Mouse (Mus musculus) thymus, adult 2 months (tissue): ENCODE data around the gene Slc5a3.

ENCODE experiments used
- CTCF ChIP-seq: fragments of 200-500 bp; IDR thresholded peaks from 2 replicates; pipeline ENCODE4 v1.5.1; 2012; ENCODE audit warnings: mild to moderate bottlenecking, control low read depth, low read length, moderate library complexity, borderline replicate concordance; ENCODE audit not compliant: control insufficient read depth, poor library complexity, insufficient read depth; ENCODE audit errors: extremely low read depth
- POLR2A ChIP-seq: fragments of 200-500 bp; IDR thresholded peaks from 2 replicates; pipeline ENCODE4 v1.6.1; 2012; ENCODE audit warnings: mild to moderate bottlenecking, low read length, control low read depth, moderate library complexity; ENCODE audit not compliant: control insufficient read depth, poor library complexity, insufficient read depth; ENCODE audit errors: extremely low read depth

GRCm38 (mm10) chr16:92103572-92104331 is 45.6 kb downstream of the Slc5a3 start:
- TF ChIP-seq POLR2A (no peak), CTCF (no peak)
